Mouse (Mus musculus) kidney, postnatal 36 days (tissue): ENCODE results near the gene Wdr95.
"Not testable (repeated sequence)": the region's sequence is repeated elsewhere in the genome, so short reads cannot be mapped to it uniquely, and the experiment has no call there.

ENCODE experiments used
- DNase-seq, 2 experiments: peaks; one replicate each; pipeline ENCODE4 v3.0.0; 2021 to 2022; ENCODE audit warnings: mixed read lengths in 2 of 2

Wdr95 gene

DNA sequence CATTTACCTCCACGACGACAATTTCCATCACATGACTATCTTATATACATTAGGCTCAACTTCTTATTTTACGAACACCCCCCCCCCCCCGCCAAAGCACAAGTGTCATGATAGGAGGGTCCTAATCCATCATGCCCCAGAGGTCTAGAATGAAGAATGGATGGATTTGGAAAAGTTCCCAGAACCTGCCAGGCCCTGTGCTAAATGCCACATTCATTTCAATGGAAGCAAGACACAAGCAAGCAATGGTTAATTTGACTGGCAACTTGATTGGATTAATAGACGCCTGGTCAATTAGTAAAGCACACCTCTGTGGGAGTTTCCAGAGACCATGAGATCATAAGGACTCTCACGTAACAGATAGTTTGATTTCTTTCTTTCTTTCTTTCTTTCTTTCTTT lies 11.4 kb upstream of the Wdr95 start:
- no peak for DNase-seq

DNA sequence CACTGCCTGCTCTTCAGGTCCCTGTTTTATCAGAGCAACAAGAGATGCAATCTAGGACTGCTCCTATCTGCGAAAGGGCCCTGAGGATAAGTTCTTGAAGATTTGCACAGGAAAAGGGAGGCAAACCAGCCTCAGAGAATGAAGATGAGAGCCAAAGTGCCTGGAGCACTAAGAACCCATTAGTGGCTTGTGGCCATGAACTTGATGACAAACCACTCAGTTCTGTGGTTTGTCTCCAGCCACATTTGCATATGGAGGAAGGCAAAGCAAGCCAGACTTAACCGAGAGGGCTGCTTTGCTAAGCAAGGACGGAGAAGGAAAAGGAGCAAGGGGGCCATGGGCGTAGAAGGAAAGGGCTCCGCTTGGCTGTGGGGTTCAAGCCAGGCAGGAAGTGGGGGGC lies 7.7 kb upstream of the Wdr95 start:
- no peak for DNase-seq

DNA sequence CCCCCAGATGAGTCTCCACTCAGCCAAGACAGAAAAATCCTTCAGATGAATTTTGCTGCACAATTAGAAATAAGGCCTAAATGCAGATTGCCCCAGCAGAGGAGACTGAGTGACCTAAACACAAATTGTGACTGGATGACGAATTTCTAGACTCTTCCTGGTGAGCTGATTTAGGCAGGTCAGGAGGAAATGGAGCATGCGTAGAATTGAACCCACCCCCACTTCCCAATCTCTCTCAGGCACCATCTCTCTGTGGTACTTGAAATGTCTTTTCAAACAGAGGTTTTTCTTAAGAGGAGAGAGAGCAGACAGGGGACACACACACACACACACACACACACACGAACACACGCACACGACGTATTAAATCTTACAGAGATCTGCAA lies 4.6 kb upstream of the Wdr95 start:
- DNase-seq, result no peak

DNA sequence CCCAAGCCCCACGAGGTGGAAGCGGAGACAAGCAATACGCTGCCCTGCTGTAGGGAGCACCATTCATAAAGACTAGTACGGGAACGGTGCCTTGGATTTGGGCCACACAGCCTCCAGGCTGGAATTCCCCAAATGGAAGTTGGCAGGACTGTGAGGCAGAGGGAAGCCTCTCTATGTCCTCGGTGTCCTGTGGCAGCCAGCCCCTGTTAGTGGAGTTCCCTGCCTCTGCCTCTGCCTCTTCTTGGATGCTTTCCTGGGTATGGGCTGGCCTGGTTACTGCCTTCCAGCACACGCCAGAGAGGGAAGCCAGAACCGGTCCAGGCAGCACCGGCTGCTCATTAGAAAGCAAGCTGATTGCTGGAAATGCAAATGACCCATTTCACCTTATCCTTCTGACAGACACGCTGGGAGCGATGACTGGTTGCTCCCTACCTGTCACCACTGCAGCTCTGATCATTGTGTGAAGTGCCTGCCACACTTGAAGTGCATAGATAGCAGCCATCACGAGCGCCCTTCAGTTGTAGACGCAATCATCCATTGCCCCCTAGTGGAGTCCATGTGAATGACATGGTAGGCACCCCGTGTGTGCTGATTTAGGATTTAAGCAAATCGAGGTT lies 4.1 kb upstream of the Wdr95 start:
- DNase-seq, result peak; percentile 70 to 86

DNA sequence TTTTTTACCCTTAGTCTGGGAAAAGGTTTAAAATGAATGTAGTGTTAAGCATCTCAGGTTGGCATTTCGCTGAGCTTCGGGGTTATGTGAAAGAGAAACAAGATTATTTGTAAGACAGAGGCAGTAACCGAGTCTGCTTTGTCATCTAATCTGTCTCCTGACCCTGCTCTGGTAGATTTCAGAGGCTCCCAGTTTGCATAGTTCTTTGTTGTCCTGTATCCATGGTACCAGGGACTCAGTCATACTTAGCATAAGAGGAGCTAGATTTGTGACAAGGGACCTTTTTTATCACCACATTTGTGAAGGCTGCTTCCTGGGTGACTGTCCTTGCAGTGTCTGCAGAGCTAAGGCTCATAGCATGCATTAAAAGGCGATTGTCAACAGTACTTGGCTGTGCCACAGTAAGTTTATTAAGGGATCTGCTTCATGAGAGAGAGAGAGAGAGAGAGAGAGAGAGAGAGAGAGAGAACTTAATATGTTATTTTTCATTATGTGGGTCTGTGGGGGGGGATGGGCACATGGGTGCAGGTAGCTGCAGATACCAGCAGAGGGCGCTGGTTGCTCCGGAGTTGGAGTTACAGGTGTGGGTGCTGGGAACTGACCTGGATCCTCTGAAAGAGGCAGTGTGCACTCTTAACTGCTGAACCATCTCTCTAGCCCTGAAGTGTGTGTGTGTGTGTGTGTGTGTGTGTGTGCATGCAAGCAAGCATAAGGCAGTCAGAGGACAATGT lies 3.3 kb upstream of the Wdr95 start:
- DNase-seq, result no peak

DNA sequence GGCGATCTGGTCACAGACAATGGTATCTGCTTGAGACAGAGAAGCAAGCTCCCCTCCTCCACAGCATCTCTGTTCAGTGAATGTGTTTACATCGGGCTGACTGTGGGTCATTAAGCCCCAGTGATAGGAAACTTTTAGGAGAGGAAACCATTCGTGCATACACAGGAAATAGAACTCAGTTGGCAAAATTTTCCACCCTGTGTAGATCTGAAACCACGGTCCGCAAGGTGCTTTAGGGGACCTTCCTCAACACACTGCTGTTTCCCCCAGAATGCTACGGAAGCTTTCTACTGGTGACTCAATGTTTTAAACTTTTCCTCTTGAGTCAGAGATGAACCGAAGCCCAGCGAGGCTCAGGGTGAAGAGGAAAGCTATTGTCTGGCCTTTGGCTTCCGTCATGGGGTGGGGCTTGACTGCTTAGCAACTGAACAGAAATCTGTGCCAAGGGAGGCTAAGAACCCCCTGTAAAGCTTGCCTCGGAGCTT lies 2.0 kb upstream of the Wdr95 start:
- peak; percentile 51 to 60 for DNase-seq

DNA sequence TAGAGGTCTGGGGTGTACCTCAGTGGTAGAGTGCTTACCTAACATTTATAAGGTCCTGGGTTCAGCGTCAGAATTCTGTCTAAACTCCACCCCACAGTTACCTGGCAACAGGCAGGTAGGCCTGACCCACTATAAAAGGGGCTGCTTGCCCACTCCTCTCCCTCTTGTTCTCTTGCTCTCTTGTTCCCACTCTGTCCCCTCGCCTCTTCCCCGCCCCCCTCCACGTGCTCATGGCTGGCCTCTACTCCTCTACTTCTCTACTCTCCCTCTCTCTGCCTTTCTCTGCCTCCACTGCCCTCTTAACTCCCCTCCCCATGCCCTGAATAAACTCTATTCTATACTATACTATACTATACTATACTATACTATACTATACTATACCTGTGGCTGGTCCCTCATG lies 1.2 kb upstream of the Wdr95 start:
- not testable (repeated sequence) for DNase-seq

DNA sequence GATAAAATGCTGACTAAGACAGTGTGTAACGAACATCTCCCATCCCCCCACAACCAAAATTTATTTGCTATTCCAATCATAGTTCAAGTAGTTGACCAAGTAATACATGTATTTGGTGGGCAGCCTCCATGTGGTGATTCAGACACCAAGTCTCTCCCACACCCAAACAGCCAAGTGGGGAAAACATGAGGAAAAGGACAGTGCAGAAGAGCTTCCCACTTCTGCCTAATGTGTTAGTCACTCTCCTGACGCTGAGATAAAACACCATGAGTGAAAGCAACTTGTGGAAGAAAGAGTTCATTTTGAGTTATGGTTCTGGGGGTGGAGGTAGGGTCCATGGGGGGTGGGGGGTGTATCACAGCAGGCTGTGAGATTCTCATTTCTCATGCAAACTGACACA lies 5.4 kb downstream of the Wdr95 start:
- DNase-seq, result no peak

DNA sequence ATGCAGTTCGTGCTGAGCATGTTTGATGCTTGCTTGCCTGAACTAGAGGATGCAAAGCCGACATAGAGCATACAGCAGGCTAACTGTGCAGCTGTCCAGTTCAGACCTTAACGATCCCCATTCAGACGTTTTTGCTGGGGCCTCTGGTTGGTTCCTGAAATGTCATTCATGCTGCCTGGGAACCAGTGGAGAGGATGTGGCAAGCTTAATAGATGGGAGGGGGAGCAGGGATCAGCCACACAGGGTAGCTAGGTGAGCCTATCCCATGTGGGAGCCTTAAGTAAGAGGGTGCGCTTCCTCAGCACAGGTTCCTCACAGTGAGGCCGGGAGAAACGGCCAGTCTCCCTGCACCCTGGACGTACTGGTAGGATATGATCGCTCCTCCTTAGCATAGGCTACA lies 7.5 kb downstream of the Wdr95 start:
- no peak for DNase-seq

DNA sequence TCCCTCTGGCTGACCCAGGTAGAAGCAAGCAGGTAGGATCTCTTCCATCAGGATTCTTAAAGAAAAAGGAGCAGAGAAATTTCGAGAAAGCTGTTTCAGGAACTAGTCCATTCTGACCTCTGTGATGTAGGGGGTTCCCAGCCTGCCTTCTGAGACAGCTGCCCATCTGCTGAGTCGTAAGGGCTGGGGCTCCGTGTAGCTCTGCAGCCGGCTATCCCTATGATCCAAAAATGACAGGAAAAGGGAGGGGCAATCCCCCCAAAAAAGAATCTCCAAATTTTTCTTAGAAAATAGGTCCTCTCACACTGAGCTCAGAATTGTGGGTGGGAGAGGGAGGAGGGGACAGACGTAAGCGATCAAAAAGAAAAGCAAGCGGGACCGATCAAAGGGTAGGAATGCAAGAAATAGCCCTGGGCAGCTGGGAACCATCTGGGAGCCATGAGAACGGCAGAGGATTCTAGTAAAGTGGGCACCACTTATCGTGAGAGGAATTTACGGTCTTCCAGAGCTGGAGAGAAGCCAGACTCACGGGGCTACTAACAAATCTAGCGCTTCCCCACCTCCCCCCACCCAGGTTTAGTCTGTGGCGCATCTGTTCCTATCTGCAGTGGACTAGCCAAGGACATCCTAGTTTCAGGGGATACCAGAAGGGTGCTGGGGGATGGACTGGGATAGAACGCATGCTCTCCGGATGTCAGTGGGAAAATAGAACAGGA lies 9.5 kb downstream of the Wdr95 start:
- no peak for DNase-seq

DNA sequence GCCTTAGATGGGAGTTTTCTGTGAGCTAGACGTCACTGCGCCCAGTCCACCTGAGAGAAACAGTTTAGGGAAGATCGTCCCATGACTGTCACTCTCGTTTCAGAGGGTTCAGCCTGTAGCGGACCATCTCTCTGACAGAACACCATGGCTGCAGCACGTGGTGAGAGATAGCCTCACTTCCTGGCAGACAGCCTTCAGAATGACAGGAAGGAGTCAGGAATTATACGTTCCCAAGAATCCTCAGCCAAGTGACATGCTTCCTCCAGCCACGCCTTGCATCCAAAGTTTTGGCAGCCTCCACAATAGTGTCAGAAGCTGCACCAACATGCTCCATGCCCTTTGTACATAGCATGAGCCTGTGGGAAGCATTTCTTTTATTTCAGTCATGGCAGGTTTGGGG lies 10.1 kb downstream of the Wdr95 start:
- peak; percentile 20 to 29 for DNase-seq

DNA sequence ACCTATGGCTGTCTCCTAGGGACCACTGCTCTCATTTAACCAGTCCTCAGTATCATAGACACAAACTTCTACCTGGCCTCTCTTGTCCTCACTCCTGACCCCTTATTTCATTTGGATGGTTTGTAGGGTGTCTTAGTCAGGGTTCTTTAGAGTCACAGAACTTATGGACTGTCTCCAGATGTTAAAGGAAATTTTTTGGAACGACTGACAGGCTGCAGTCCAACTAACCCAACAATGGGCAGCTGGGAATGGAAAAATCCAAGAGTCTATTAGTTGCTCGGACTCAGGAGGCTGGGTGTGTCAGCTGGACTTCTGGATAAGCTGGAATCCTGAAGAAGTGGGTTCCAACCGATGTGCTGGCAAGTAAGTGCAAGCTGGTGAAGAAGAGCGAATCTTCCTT lies 10.6 kb downstream of the Wdr95 start:
- DNase-seq, result no peak

DNA sequence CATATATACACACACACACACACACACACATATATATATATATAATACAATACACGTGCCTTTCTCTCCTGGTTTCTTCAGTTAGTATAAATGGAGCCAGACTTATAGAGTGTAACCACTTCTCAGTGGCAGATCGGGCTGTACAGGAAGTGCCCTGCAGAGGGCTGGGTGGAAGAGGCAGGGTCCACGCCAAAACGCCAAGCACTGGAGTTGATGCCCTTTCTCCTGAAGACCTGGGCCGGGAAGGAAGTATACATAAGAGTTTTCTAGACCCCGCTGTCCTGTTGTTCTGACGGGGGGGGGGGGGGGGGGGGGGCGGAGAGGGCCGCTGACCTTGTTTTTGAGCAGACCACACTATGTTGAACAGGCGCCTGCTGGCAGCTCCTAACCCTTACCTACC lies 22.7 kb downstream of the Wdr95 start:
- DNase-seq, result no peak

DNA sequence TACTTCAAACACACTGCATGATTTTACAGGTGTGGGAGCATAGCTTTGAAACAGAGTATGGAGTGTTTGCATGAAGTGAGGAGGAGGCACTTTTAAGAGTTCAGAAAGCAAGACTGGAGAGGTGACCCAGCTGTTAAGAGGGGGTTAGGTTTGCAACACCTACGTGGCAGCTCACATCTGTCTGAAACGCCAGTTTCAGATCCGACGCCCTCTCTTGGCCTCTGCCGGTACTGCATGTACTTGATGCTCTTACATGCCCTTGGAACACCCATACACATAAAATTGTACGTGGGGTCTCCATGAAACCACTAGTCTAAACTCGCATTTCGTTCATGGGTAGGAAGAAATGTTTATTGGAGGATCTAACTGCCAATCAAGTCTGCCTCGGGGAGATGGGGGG lies 24.3 kb downstream of the Wdr95 start:
- peak in 1 of 2 experiments; percentile 35 for DNase-seq

DNA sequence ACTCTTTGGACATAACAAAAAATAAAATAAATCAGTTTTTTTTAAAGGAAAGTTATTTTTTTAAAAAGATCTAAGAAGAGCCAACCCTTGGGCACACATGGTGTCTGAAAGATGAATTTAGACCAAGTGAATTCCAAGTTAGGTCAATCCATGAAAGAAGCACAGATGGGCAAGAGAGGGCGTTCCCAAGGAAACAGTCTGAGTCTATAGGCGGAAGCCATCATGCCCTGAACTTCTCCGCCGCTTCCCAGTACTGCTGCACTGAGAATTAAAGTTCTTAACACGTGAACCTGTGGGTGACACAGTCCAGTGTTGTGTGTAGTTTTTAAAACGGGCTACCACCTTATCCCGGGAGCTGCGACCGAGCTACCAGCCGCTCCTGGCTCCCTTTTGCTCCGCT lies 24.9 kb downstream of the Wdr95 start:
- DNase-seq, result no peak

DNA sequence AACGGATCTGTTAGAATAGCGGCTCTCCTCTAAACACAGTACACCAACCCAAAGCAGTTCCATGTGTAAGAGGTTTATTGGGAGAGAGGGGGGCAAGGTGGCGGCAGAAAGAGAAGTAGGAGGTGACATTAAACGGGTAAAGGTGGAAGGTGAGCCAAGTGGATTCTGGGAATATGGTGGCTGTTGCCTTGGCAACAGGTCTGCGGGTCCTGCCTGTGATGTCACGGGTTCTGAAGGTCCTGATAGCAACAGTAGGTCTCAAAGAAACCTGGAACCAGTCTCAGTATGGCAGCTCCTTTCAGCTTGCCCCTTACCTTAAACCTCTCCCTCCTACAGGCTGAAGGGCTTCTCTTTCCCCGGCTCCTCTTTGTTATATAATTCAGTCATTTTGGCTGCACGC lies 25.9 kb downstream of the Wdr95 start:
- no peak for DNase-seq

DNA sequence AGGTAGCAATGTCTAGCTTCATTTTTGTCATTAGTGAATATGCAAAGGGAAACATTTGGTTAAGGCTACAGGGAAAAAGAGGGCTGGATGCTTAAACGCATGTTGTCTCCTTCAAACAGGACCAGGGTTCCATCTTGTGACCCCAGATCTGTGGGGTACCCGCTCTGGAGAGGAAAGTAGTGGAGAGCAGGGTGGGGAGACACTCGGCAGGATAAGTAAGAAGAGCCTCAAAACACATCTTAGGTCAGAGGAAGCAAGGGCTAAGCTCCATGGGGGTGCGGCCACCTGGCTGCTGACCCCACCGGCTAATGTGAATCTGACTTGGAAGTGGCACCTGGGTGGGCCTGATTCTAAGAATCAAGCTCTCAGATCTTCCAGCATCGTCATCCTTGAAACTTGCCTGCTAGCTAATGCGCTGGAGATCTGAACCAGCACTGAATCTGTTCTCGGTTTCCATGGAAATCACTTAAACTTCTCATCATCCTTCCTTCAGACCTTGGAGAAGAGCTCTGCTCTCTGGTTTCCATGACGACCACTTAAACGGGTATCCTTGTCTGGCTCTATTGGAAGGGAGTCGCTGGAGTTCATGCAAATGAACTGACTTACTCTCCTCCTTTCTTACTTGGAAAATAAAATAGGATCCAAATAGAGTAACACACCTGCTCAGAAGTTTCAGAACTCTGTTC lies 32.6 kb downstream of the Wdr95 start:
- DNase-seq, result no peak

DNA sequence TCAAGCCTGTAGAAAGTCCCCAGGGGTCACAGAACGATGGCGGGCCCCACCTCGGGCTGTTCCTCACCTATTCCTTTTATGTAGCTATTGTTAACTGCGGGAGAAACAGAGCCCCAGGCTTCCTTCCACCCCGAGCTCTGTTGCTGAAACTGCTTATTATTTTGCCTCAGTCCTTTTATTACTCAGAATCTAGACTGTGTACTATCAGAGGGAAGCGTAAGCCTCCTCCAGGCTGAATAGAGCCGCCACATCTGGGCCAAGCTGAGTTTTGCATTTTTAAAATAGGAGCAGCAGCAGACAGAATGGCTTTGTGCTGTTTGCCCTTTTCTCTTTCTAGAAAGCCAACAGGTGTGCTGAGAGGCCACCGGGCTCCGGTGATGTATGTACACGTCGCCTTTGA lies 37.5 kb downstream of the Wdr95 start:
- no peak for DNase-seq

DNA sequence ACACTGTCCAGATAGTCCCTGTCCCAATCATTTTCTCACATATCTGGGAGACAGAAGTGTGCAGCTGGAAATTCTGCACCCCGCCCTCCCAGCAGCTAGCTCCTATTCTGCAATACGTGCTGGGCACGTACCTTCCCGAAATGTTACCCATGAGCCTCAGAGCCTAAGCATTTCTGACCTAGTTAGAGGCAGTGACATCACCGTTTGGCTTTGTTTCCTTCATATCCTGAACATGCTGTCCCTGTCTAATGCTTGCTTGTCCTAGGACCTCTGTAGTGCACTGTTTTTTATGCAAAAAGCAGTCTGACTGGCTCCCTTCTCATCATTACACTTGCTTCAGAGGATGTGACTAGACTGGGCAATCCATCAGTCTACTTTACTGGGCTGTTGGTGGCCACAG lies 38.5 kb downstream of the Wdr95 start:
- DNase-seq, result peak in 1 of 2 experiments; percentile 52

DNA sequence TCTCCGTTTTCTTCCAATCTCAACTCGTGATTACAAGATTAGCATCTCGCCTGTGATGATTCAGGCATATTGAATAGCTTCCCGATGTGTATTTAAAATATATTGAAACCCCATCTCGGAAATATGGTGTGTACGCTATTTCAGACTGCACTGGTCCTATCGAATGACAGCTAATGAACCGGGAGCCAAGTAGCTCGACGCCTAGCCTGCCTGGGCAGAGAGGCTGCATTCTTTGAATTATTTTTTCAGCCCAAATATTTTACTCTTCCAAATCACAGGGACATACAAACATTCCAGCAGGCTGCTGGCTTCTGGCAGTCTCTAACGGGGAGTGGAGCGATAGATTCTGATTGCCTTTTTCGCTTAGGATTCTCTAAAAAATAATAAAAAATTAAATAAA lies 40.5 kb downstream of the Wdr95 start:
- no peak for DNase-seq

DNA sequence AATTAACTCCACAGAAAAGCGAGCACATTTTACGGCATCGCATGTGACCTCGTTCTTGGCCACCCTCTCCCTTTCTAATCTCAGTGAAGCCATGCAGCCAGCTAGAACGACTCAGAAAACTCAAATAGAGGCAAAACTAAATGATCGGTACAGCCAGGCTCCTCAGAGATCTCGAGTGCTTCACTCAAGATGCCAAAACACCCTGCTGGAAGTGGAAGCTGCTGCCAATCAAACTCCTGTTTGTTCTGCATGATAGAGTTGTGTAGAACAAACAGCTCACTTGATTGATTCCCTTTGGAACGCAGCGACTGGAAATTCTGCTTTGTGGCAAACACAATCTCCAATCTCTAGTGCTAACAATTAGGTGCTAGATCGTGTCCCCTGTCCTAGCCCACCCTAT lies 48.5 kb downstream of the Wdr95 start:
- no peak for DNase-seq

DNA sequence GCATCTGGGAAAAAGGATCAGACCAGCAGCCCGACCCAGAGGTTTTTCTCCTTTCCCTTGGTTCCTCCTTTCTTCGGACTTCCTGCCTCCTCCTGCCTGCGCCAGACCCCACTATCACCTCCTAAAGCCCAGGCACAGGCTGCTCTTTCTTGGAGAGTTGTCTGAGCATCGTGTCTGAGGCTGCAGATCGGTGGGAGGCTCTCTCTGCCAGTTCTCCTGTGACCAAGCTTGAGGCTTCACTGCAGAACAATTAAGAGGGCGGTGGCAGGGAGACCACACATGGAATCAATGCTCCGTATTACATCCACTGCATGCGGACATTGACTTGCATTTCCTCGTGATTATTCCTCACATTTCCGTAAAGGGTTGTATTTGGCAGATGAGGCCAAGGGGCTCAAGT lies 49.0 kb downstream of the Wdr95 start:
- DNase-seq, result no peak

DNA sequence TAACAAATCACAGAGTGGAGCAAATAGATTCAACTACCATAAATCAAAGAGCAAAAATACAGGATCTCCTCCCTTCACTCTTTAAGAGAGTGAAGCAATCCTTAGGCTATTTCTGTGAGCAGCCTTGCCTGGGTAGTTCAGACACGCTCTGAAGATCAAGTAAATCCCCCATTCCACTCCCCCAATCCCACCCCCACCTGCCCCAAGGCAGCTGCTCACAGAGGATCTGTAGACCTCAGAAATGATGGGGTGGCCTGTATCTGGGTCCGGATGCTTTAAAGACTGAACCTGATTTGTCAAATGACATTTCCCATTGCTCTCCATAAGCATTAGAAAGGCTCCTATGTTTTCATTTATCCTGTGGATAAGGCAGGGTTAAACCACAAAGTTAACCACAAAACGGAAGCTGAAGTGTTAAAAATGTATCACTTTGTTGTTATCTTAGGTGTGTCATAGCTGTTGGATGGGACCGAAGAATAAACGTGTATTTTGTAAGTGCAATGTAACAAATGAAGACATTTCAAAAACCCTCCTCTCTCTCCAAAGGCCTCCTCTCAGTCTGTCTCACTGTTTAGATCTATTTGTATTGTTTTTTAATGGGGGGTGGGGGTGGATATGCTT lies 54.3 kb downstream of the Wdr95 start:
- no peak for DNase-seq
